In the genomic region with DNA sequence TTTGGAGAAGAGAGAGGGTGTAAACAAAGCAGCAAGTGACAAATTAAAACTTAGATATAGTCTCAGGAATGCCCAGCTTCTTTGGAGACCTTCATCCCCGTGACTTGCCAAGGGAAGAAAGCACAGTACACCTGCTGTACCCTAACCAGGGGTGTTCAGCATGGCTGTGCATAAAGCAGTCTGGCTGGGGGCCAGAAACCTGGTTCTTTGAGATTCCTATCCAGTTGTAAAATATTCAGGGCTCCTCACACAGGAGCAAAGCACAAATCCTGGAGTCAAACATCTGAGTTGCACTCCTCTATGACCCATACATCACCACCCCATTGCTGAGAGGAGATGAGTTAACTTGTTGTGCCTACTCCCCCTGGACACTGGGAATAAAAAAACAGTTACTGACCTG, we compare ENCODE assay signal across 9 mouse cellular contexts. TPM values are rescaled to one million over a fixed set of nuclear protein-coding genes. Genes with fewer than 3 reads are reported as not detected.
DNase-seq lines count a peak whose midpoint lies in the region; ATAC-seq and TF ChIP-seq lines count a peak whose summit lies in the region.
"Had no signal": no experiment of that assay in that cellular context is flagged by ENCODE, and none has a peak within 500 bp of the region (broad histone marks: within the 10 kb centered on the region; RNA-seq: fewer than 3 reads in every experiment).

No protein-coding gene starts in this region.

- H3K4me2 ChIP-seq in heart, embryonic 14.5 days (ENCODE audit: low read length): peak overlapping the region; percentile 67
- H3K4me2 ChIP-seq in kidney, postnatal 0 days (ENCODE audit: low read length): peak overlapping the region; percentile 61
- peak overlapping the region; percentile 53 for H3K4me2 ChIP-seq in stomach, embryonic 16.5 days (ENCODE audit: low read depth, low read length)

- ATAC-seq in heart, embryonic 14.5 days (ENCODE audit: insufficient number of reproducible peaks, insufficient read depth, low FRiP score, low read depth): no peak
- ATAC-seq in kidney, postnatal 0 days (replicated peaks; ENCODE audit: low FRiP score, low read depth): peak; percentile 23; the same call in 1 of the 2 replicates
- no peak for ATAC-seq in stomach, embryonic 16.5 days (ENCODE audit: insufficient read depth, low FRiP score)
- ATAC-seq: Patski had no signal

- no peaks in the 10 kb centered on the region for H3K36me3 ChIP-seq in heart, embryonic 14.5 days (ENCODE audit: control insufficient read depth, insufficient read depth, low read length)
- H3K36me3 ChIP-seq in heart, embryonic 10.5 days: no peaks in the 10 kb centered on the region
- no peaks in the 10 kb centered on the region for H3K36me3 ChIP-seq in kidney, postnatal 0 days (ENCODE audit: insufficient read depth, low read length)
- no peaks in the 10 kb centered on the region for H3K36me3 ChIP-seq in stomach, embryonic 16.5 days (ENCODE audit: control insufficient read depth, insufficient read depth, low read length)

- H3K27me3 ChIP-seq in heart, embryonic 14.5 days (ENCODE audit: control insufficient read depth, insufficient read depth, low read length): no peaks in the 10 kb centered on the region
- peaks cover 14% of the 10 kb centered on the region for H3K27me3 ChIP-seq in heart, embryonic 10.5 days (ENCODE audit: insufficient read depth, poor library complexity, severe bottlenecking)
- no peaks in the 10 kb centered on the region for H3K27me3 ChIP-seq in kidney, postnatal 0 days (ENCODE audit: insufficient read depth, low read length)
- no peaks in the 10 kb centered on the region for H3K27me3 ChIP-seq in stomach, embryonic 16.5 days (ENCODE audit: control insufficient read depth, insufficient read depth, low read length)
- H3K27me3 ChIP-seq: Patski had no signal

- H3K27ac ChIP-seq in heart, embryonic 14.5 days (replicated peaks in 1 of 2; ENCODE audit: control insufficient read depth in 1 of 2, insufficient read depth in 1 of 2, low read depth in 2 of 2, low read length in 2 of 2): peak overlapping the region in 1 of 2 experiments; percentile 45; a peak in 2 of 4 replicates
- H3K27ac ChIP-seq in heart, embryonic 10.5 days: no peak overlapping the region
- H3K27ac ChIP-seq in kidney, postnatal 0 days: peak overlapping the region; percentile 97
- no peak overlapping the region for H3K27ac ChIP-seq in stomach, embryonic 16.5 days (ENCODE audit: low read length)

- no peak overlapping the region; a peak in 1 of 4 replicates for H3K4me3 ChIP-seq in heart, embryonic 14.5 days (ENCODE audit: control insufficient read depth in 1 of 2, insufficient read depth in 1 of 2, low read depth in 1 of 2, low read length in 2 of 2)
- no peak overlapping the region for H3K4me3 ChIP-seq in heart, embryonic 10.5 days
- peak overlapping the region; percentile 71 for H3K4me3 ChIP-seq in kidney, postnatal 0 days (replicated peaks; ENCODE audit: low read depth, low read length)
- H3K4me3 ChIP-seq in stomach, embryonic 16.5 days (replicated peaks; ENCODE audit: low read length): no peak overlapping the region; the same call in 1 of the 2 replicates

- no peaks in the 10 kb centered on the region for H3K9me3 ChIP-seq in heart, embryonic 14.5 days (ENCODE audit: control insufficient read depth, low read length)
- no peaks in the 10 kb centered on the region for H3K9me3 ChIP-seq in heart, embryonic 10.5 days
- no peaks in the 10 kb centered on the region for H3K9me3 ChIP-seq in kidney, postnatal 0 days (replicated peaks; ENCODE audit: low read length)
- no peaks in the 10 kb centered on the region for H3K9me3 ChIP-seq in stomach, embryonic 16.5 days (replicated peaks; ENCODE audit: control insufficient read depth, low read length)

- peaks cover 2 to 10% of the 10 kb centered on the region in 2 experiments; a peak in 3 of 4 replicates for H3K4me1 ChIP-seq in heart, embryonic 14.5 days (ENCODE audit: control insufficient read depth in 2 of 2, insufficient read depth in 2 of 2, low read length in 2 of 2)
- no peaks in the 10 kb centered on the region for H3K4me1 ChIP-seq in heart, embryonic 10.5 days
- peaks cover 16% of the 10 kb centered on the region; the same call in 1 of the 2 replicates for H3K4me1 ChIP-seq in kidney, postnatal 0 days (replicated peaks; ENCODE audit: insufficient read depth, low read length)
- peaks cover 16% of the 10 kb centered on the region; the same call in 1 of the 2 replicates for H3K4me1 ChIP-seq in stomach, embryonic 16.5 days (ENCODE audit: control insufficient read depth, insufficient read depth, low read length)

- no peak for TF ChIP-seq CTCF in kidney, postnatal 0 days (IDR thresholded peaks at IDR 0.05; ENCODE audit: low read depth)

- no peak for DNase-seq in heart, embryonic 10.5 days (ENCODE audit: low spot score)
- peak; percentile 50 for DNase-seq in testis, postnatal 10 days (ENCODE audit: low spot score)
- DNase-seq in testis, postnatal 14 days (ENCODE audit: low spot score): no peak
- peak; percentile 44 for DNase-seq in kidney, postnatal 0 days (ENCODE audit: low spot score)
- DNase-seq in layer of hippocampus, postnatal 25 days (ENCODE audit: extremely low spot score in 1 of 2, low spot score in 1 of 2): no peak
- DNase-seq in layer of hippocampus, postnatal 36 days: no peak

- WGBS in heart, embryonic 14.5 days: 79% methylated on average over 1 of the region's 1 CpGs
- 83% methylated on average over 1 of the region's 1 CpGs for WGBS in heart, embryonic 10.5 days
- WGBS in kidney, postnatal 0 days: 53% methylated on average over 1 of the region's 1 CpGs
- WGBS in stomach, embryonic 16.5 days: 62% methylated on average over 1 of the region's 1 CpGs

- H3K9ac ChIP-seq in heart, embryonic 14.5 days (ENCODE audit: low read length): no peak overlapping the region
- peak overlapping the region; percentile 83; the same call in 1 of the 2 replicates for H3K9ac ChIP-seq in kidney, postnatal 0 days (ENCODE audit: low read depth, low read length)
- H3K9ac ChIP-seq in stomach, embryonic 16.5 days (ENCODE audit: low read length): no peak overlapping the region

RNA-seq across cellular contexts. Expression of gene Ostf1, which starts 2.0 kb away (rescaled TPM):
- 85.3 and 85.8 TPM in 2 replicates for polyA plus RNA-seq in heart, embryonic 14.5 days (2014; fragmentation: Nextera tagmentation; extraction: Ambion mirVana)
- polyA plus RNA-seq in heart, embryonic 10.5 days (2016; fragmentation: Nextera tagmentation; extraction: Ambion mirVana): 58.0 and 62.4 TPM in 2 replicates
- 190 and 191 TPM in 2 replicates for polyA plus RNA-seq in kidney, postnatal 0 days (2015; fragmentation: Nextera tagmentation; extraction: Ambion mirVana)
- 115 and 119 TPM in 2 replicates for polyA plus RNA-seq in stomach, embryonic 16.5 days (2015; fragmentation: Nextera tagmentation; extraction: Ambion mirVana)
- 10 to 100 TPM; 29.2 to 30.5 TPM for total RNA-seq in layer of hippocampus, postnatal 25 days (2021)
- 10 to 100 TPM; 30.9 to 34.4 TPM for total RNA-seq in layer of hippocampus, postnatal 36 days (2021)

RNA-seq across cellular contexts. Expression of gene Nmrk1, which starts 2.2 kb away (rescaled TPM):
- 7.6 and 10.7 TPM in 2 replicates for polyA plus RNA-seq in heart, embryonic 14.5 days (2014; fragmentation: Nextera tagmentation; extraction: Ambion mirVana)
- 6.0 and 6.7 TPM in 2 replicates for polyA plus RNA-seq in heart, embryonic 10.5 days (2016; fragmentation: Nextera tagmentation; extraction: Ambion mirVana)
- polyA plus RNA-seq in kidney, postnatal 0 days (2015; fragmentation: Nextera tagmentation; extraction: Ambion mirVana): 20.6 and 24.7 TPM in 2 replicates
- polyA plus RNA-seq in stomach, embryonic 16.5 days (2015; fragmentation: Nextera tagmentation; extraction: Ambion mirVana): 12.1 and 14.9 TPM in 2 replicates
- total RNA-seq in layer of hippocampus, postnatal 25 days (2021): 1 to 10 TPM; 6.5 to 7.2 TPM
- total RNA-seq in layer of hippocampus, postnatal 36 days (2021): 1 to 10 TPM; 9.5 to 9.6 TPM

RNA-seq across cellular contexts. Expression of gene Carnmt1, which starts 41.0 kb away (rescaled TPM):
- 30.9 and 31.8 TPM in 2 replicates for polyA plus RNA-seq in heart, embryonic 14.5 days (2014; fragmentation: Nextera tagmentation; extraction: Ambion mirVana)
- polyA plus RNA-seq in heart, embryonic 10.5 days (2016; fragmentation: Nextera tagmentation; extraction: Ambion mirVana): 24.4 and 33.3 TPM in 2 replicates
- polyA plus RNA-seq in kidney, postnatal 0 days (2015; fragmentation: Nextera tagmentation; extraction: Ambion mirVana): 32.2 and 35.9 TPM in 2 replicates
- 15.4 and 16.6 TPM in 2 replicates for polyA plus RNA-seq in stomach, embryonic 16.5 days (2015; fragmentation: Nextera tagmentation; extraction: Ambion mirVana)
- total RNA-seq in layer of hippocampus, postnatal 25 days (2021): 10 to 100 TPM; 10.8 to 15.0 TPM
- total RNA-seq in layer of hippocampus, postnatal 36 days (2021): 10 to 100 TPM; 13.8 to 14.5 TPM

Comparison
In these comparisons a context has a peak if more than half of its experiments do, and no peak if none do; other contexts are left out.
1. DNase-seq: peak in testis, postnatal 10 days (single experiment) and kidney, postnatal 0 days (single experiment); none in heart, embryonic 10.5 days (single experiment), testis, postnatal 14 days (single experiment), layer of hippocampus, postnatal 25 days (0 of 2) and layer of hippocampus, postnatal 36 days (0 of 2).
2. Peak in every context shown above with its lines, with median percentiles within 50 percentile points of each other: H3K4me2 ChIP-seq.